Mouse (Mus musculus): ENCODE measurements at regions not wholly inside any gene's neighbourhood (a gene's known extent, or its start where the extent isn't known, plus 50 kb on each side); places are given as distances from the start of the nearest gene placed in this dataset. TPM values are rescaled to one million over a fixed set of nuclear protein-coding genes. Genes with fewer than 3 reads are reported as not detected.

GRCm38 (mm10) chr19:17892615-17893014, 55.2 kb upstream of the Pcsk5 start:
- Histone ChIP-seq H3K36me3 (ENCODE audit: insufficient read depth, low read length) (no peaks in the 10 kb centered on the region), H3K27ac (ENCODE audit: low read length) (no peak overlapping the region), H3K4me1 (ENCODE audit: insufficient read depth, low read depth, low read length) (no peaks in the 10 kb centered on the region), H3K27me3 (replicated peaks; ENCODE audit: insufficient read depth, low read length) (no peaks in the 10 kb centered on the region), H3K4me3 (ENCODE audit: low read depth, low read length) (no peak overlapping the region), H3K9me3 (ENCODE audit: low read length) (no peaks in the 10 kb centered on the region), H3K9ac (replicated peaks; ENCODE audit: low read depth) (no peak overlapping the region), H3K4me2 (replicated peaks; ENCODE audit: low read depth, low read length) (no peak overlapping the region)
- TF ChIP-seq EP300 (IDR thresholded peaks at IDR 0.05) = no peak; the same call in 1 of the 2 replicates
- ATAC-seq (peak; percentile 65), DNase-seq (ENCODE audit: low spot score) (peak; percentile 21)

Small RNAs in the stretch of these regions (microRNA-seq; reads per million reads assigned to microRNA genes)
- not detected for gene Gm23061

Measured in lung, postnatal 0 days (tissue).